Mouse (Mus musculus) forelimb bud, embryonic 11.5 days (tissue): ENCODE measurements around the gene Fhit.

Experiments
- DNase-seq: peaks from one replicate; pipeline ENCODE4 v3.0.0-alpha.2; 2012; ENCODE audit warnings: low read depth, low spot score

Fhit gene

GRCm38 (mm10) chr14:10710796-10711311, 451.0 kb downstream of the Fhit start:
- DNase-seq = no peak

GRCm38 (mm10) chr14:10701707-10702106, 460.1 kb downstream of the Fhit start:
- DNase-seq = no peak

GRCm38 (mm10) chr14:10680041-10680440, 481.8 kb downstream of the Fhit start:
- DNase-seq = no peak

DNA sequence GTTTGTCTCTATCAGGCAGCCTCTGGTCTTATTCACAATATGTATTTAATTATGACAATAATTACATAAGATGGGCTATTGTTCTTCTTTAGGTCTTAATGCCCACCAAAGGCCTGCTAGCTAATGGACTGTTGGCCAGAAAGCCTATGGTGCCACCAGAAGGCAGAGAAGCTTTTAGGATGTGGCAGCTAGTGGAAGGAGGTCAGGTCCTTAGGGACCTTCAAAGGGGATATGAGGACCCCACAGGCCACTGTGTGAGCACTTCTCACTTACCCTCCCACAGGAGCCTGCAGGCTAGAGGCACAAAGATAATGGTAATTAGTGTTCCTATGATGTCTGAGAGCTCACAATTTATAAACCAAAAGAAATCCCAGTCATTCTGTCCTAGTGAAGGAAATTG, 482.2 kb downstream of the Fhit start:
- no peak for DNase-seq

DNA sequence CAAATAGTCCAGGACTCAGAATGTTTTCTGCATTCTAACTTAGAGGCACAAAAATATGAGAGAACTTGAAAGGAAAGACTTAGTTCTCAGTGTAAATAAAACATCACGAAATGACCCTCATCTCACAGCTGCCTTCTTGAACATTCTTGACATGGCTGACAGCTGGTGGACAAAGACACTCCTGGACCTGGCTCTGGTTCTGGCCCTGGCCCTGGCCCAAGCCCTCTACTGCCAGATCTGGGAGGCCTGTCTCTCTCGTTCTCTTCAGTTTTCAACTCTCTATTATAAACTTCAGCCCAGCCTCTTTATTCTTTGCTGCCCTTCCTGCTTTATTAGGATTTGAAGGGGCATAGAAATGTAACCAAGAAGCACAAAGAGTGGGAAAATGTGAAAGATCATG, 484.2 kb downstream of the Fhit start:
- DNase-seq = no peak

DNA sequence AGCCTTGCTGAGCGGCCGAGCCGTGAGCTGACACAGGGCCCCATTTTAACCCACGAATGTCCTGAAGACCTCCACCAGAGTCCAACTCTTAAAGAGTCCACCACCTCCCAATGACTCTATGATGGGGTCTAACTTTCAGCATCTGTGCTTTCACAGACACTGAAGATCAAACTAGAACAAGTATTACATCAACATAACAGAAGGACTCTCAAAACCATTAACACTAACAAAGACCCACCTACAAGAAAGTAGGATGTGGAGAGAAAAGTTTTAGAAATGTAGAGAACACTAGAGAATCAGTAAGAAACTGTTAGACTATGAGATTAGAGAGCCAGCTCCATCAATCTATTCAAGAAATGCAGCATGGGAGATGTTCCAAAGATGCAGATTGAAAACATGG, 501.6 kb downstream of the Fhit start:
- no peak for DNase-seq

GRCm38 (mm10) chr14:10659326-10659725, 502.5 kb downstream of the Fhit start:
- no peak for DNase-seq

DNA sequence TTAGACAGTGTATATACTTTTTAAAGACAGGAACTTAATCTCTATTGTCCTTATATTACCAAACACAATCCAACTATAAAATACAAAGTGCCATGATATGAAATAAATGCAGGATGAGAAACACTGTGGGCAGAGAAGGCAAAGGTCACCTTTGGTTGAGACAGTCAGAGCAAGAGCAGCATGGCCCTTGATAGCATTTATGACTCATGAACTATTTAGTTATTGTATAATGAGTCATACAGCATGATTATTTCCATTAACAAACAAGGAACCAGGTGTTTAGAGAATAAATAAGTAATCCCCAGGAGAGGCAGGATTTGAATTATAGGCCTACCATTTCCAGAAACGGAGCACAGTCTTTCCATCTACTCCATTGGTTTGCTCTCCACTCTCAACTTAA, 503.6 kb downstream of the Fhit start:
- no peak for DNase-seq

DNA sequence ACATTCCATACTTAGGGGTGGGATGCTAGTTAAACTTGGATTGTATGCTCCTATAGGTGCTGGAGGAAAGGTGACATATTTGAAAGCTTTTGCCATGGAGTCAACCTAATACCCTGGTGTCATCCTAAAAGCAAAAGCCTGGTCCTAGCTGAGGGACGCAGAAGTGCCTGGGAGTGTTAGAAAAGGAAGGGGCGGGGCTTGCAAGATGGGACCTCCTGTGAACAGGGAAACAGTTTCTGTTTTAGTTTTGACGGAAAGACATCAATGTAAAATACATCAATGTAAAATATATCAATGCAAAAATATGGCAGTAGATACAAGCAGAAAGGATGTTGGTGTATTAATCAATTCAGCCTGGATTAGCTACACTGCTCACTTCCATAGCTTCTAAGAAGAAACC, 504.5 kb downstream of the Fhit start:
- DNase-seq = no peak

DNA sequence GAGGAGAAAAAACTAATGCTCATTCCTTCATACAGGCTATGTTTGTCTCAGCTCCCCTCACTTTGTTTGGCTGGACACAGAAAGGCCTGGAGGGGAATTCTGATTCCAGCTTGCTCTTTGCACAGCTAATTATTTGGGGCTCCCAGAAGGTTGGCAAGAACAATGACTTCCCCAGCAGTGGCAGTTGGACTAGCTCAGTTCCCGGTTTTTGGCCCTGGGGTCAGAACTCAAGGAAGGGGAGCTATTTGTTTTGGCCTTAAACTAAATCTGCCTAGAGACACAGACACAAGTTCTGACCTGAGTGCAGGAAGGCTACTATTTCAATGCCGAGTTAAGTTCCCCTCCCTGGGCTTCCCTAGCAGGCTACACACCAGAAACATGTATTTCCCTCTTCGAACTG, 506.0 kb downstream of the Fhit start:
- DNase-seq = no peak

- DNase-seq = no peak
These were observed 514.0 kb downstream of the Fhit start for GRCm38 (mm10) chr14:10647832-10648231.

- no peak for DNase-seq
These were observed 530.1 kb downstream of the Fhit start for GRCm38 (mm10) chr14:10631783-10632182.

GRCm38 (mm10) chr14:10630831-10631360, 530.9 kb downstream of the Fhit start:
- no peak for DNase-seq

DNA sequence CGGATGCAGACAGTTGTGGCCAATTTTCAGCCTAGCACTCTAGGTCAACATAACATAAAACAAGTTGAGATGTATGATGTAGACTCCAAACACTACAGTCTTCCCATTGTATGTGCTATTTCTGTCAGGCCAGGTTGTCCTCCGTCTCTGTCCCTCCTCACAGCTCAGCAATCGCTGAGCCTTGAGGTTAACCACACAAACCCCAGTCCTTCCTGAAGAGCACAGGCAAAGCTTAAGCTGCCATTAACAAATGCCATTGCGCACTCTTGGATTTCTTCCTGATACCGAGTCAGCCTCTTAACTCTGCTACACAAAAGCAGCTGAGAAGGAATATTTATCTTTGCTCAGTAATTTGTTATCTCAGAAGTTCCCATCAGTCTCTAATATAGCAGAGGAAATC, 568.4 kb downstream of the Fhit start:
- DNase-seq = no peak

DNA sequence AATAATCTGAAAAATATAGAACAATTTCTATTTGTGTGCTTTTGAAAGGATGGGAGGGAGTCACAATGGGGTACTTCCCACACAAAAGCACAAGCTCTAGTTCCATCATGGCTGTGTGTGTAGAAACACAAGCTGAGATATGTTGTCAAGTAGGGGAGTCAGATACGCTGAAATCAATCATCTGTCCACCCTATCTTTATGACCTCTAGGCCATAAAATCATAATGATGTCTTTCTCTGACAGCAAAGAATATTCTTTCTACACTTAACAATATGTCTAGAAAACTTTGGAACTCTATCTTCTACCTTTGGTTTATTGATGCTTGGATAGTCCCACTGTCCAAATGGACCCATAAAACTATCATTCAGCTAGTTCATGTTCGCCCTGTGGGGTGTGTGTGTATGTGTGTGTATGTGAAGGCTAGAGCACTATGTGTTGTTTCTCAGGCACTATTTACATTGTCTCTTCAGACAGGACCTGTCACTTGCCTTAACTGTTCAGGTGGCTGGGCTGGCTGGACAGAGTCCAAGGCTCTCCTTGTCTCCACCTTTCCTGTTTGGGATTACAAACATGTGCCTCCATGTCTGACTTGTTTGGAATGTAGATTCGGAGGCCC, 592.8 kb downstream of the Fhit start:
- no peak for DNase-seq

GRCm38 (mm10) chr14:10567771-10568170, 594.1 kb downstream of the Fhit start:
- no peak for DNase-seq

- DNase-seq = no peak
These were observed 607.1 kb downstream of the Fhit start for GRCm38 (mm10) chr14:10554755-10555154.

- DNase-seq = no peak
These were observed 613.2 kb downstream of the Fhit start for GRCm38 (mm10) chr14:10548632-10549031.

- DNase-seq = no peak
These were observed 615.9 kb downstream of the Fhit start for GRCm38 (mm10) chr14:10545916-10546315.

- no peak for DNase-seq
These were observed 627.0 kb downstream of the Fhit start for GRCm38 (mm10) chr14:10534862-10535261.

DNA sequence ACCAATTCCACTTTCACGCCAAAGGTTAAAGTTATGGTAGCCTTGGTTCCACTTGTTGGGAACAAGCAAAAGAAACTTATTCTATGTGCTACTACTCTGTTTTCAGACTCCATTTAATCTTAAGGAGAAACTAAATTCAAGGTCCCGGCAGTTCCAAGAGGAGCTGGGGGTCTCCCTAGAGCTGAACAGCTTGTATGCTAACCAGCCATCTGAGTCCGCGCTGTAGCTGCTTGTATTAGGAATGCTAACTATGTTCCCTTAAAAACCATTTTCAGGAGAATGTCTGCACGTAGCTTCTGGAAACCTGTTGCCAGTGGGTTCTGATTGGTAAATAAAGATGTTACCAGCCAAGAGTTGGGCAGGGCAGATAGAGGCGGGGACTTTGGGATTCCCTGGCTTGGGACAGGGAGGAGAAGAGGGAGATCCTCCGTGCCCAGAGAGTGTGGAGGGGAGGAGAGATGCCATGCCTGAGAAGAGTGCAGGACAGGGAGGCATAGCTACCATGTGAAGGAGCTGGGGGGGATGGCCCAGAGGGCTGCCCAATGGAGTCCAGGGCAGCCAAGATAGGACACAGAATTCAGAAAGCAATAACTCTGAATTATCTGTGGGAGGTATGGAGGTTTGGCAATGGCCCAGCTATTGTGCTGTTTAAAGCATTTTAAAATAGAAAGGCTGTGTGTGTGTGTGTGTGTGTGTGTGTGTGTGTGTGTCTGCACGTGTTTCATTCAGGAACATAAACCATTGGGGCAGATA, 629.9 kb downstream of the Fhit start:
- no peak for DNase-seq

GRCm38 (mm10) chr14:10526800-10527199, 635.0 kb downstream of the Fhit start:
- DNase-seq = no peak

- DNase-seq = no peak
These were observed 636.0 kb downstream of the Fhit start for GRCm38 (mm10) chr14:10525786-10526185.
